Mouse (Mus musculus) spleen, adult 2 months (tissue): ENCODE measurements at regions not wholly inside any gene's neighbourhood (a gene's known extent, or its start where the extent isn't known, plus 50 kb on each side); places are given as distances from the start of the nearest gene placed in this dataset.

Experiments
- DNase-seq, 2 experiments: peaks; one replicate each; pipeline versions ENCODE4 v3.0.0 to v3.0.0-alpha.2; 2012 to 2021; ENCODE audit warnings: low spot score in 2 of 2, low read depth in 1 of 2
- H3K27ac ChIP-seq: fragments of 200-500 bp; 2 replicates; pipeline ENCODE4 v1.5.1; 2012; ENCODE audit warnings: low read length, inconsistent platforms; ENCODE audit not compliant: insufficient read depth
- H3K27me3 ChIP-seq: fragments of 200-500 bp; 2 replicates; pipeline ENCODE4 v1.6.1; 2012; ENCODE audit warnings: mild to moderate bottlenecking, moderate library complexity, low read length, inconsistent platforms; ENCODE audit not compliant: control insufficient read depth, insufficient read depth
- H3K36me3 ChIP-seq: fragments of 200-500 bp; 2 replicates; pipeline ENCODE4 v1.6.1; 2012; ENCODE audit warnings: mild to moderate bottlenecking, low read length, inconsistent platforms; ENCODE audit not compliant: control insufficient read depth, insufficient read depth
- H3K4me1 ChIP-seq: fragments of 200-500 bp; 2 replicates; pipeline ENCODE4 v1.6.1; 2011; ENCODE audit warnings: inconsistent platforms; ENCODE audit not compliant: control insufficient read depth, insufficient read depth, insufficient read length
- H3K4me3 ChIP-seq: fragments of 200-500 bp; 2 replicates; pipeline ENCODE4 v1.5.1; 2011; ENCODE audit warnings: mild to moderate bottlenecking, inconsistent platforms; ENCODE audit not compliant: insufficient read depth, insufficient read length; ENCODE audit errors: extremely low read depth
- CTCF ChIP-seq: fragments of 200-500 bp; IDR thresholded peaks from 2 replicates; pipeline ENCODE4 v1.5.1; 2011; ENCODE audit warnings: mild to moderate bottlenecking, inconsistent platforms; ENCODE audit not compliant: insufficient read depth, insufficient read length, insufficient replicate concordance; ENCODE audit errors: extremely low read depth
- POLR2A ChIP-seq: fragments of 200-500 bp; IDR thresholded peaks from 2 replicates; pipeline ENCODE4 v1.6.1; 2011; ENCODE audit warnings: low read depth, low read length, inconsistent platforms
- WGBS: fragments of 180-500 bp; shearing (Covaris S2); methylation state at CpG from one replicate; pipeline ENCODE4 v1.1.7; 2018; 5-methylcytosine and 5-hydroxymethylcytosine counted together

GRCm38 (mm10) chr7:75021966-75022365, 287.1 kb downstream of the Sv2b start:
- no peak for TF ChIP-seq POLR2A
- no peak for TF ChIP-seq CTCF
- H3K27me3 ChIP-seq = no peaks in the 10 kb centered on the region
- 75% methylated on average over 6 of the region's 6 CpGs for WGBS
- H3K4me3 ChIP-seq = no peak overlapping the region
- no peaks in the 10 kb centered on the region for H3K4me1 ChIP-seq
- no peaks in the 10 kb centered on the region for H3K36me3 ChIP-seq
- no peak overlapping the region for H3K27ac ChIP-seq
- no peak for DNase-seq

- no peak for TF ChIP-seq CTCF
- Histone ChIP-seq H3K27me3 (no peaks in the 10 kb centered on the region), H3K27ac (no peak overlapping the region), H3K36me3 (no peaks in the 10 kb centered on the region), H3K4me1 (no peaks in the 10 kb centered on the region), H3K4me3 (no peak overlapping the region)
- WGBS = 75% methylated on average over 7 of the region's 7 CpGs
- no peak for DNase-seq
These were observed 290.4 kb downstream of the Sv2b start for GRCm38 (mm10) chr7:75018640-75019039.

GRCm38 (mm10) chr7:75008481-75008880, 300.6 kb downstream of the Sv2b start:
- Histone ChIP-seq H3K4me3 (no peak overlapping the region), H3K27ac (no peak overlapping the region), H3K4me1 (no peaks in the 10 kb centered on the region), H3K36me3 (no peaks in the 10 kb centered on the region), H3K27me3 (no peaks in the 10 kb centered on the region)
- DNase-seq = no peak
- TF ChIP-seq POLR2A (no peak), CTCF (no peak)
- 78% methylated on average over 2 of the region's 2 CpGs for WGBS

- no peaks in the 10 kb centered on the region for H3K27me3 ChIP-seq
These were observed 318.9 kb downstream of the Sv2b start for GRCm38 (mm10) chr7:74990198-74990597.

GRCm38 (mm10) chr7:74979479-74979878, 329.6 kb downstream of the Sv2b start:
- WGBS = 65% methylated on average over 2 of the region's 2 CpGs
- H3K4me1 ChIP-seq = no peaks in the 10 kb centered on the region
- no peaks in the 10 kb centered on the region for H3K27me3 ChIP-seq
- no peak overlapping the region for H3K4me3 ChIP-seq
- no peak overlapping the region for H3K27ac ChIP-seq
- no peak for DNase-seq
- no peaks in the 10 kb centered on the region for H3K36me3 ChIP-seq
- TF ChIP-seq POLR2A (no peak), CTCF (no peak)

More at GRCm38 (mm10) chr7:74990198-74990597, 318.9 kb downstream of the Sv2b start:
- DNase-seq = no peak
- Histone ChIP-seq H3K4me3 (no peak overlapping the region), H3K36me3 (no peaks in the 10 kb centered on the region), H3K27ac (no peak overlapping the region), H3K4me1 (no peaks in the 10 kb centered on the region)
- no peak for TF ChIP-seq POLR2A
- no peak for TF ChIP-seq CTCF
- WGBS = 56% methylated on average over 2 of the region's 2 CpGs

- Histone ChIP-seq H3K27ac (no peak overlapping the region), H3K36me3 (no peaks in the 10 kb centered on the region), H3K4me1 (no peaks in the 10 kb centered on the region), H3K4me3 (no peak overlapping the region), H3K27me3 (no peaks in the 10 kb centered on the region)
- no peak for TF ChIP-seq POLR2A
- TF ChIP-seq CTCF = no peak
- no peak for DNase-seq
These were observed 333.1 kb downstream of the Sv2b start for GRCm38 (mm10) chr7:74975986-74976385.

- Histone ChIP-seq H3K36me3 (no peaks in the 10 kb centered on the region), H3K4me1 (no peaks in the 10 kb centered on the region), H3K27me3 (no peaks in the 10 kb centered on the region), H3K4me3 (no peak overlapping the region), H3K27ac (no peak overlapping the region)
- TF ChIP-seq CTCF (no peak), POLR2A (no peak)
- WGBS = 42% methylated on average over 3 of the region's 3 CpGs
- no peak for DNase-seq
These were observed 334.6 kb downstream of the Sv2b start for GRCm38 (mm10) chr7:74974448-74974847.

- WGBS = 45% methylated on average over 5 of the region's 5 CpGs
- no peak for TF ChIP-seq POLR2A
- no peak for TF ChIP-seq CTCF
These were observed 364.5 kb downstream of the Sv2b start for GRCm38 (mm10) chr7:74944421-74945098.

More at GRCm38 (mm10) chr7:74944421-74945098, 364.5 kb downstream of the Sv2b start:
- no peak overlapping the region for H3K27ac ChIP-seq
- no peaks in the 10 kb centered on the region for H3K36me3 ChIP-seq
- no peak for DNase-seq
- H3K27me3 ChIP-seq = no peaks in the 10 kb centered on the region
- H3K4me1 ChIP-seq = no peaks in the 10 kb centered on the region
- no peak overlapping the region for H3K4me3 ChIP-seq
